Mouse (Mus musculus) limb, embryonic 15.5 days (tissue): ENCODE results near the gene Wsb1. TPM values are rescaled to one million over a fixed set of nuclear protein-coding genes. Genes with fewer than 3 reads are reported as not detected.
"Not testable (repeated sequence)": the region's sequence is repeated elsewhere in the genome, so short reads cannot be mapped to it uniquely, and the experiment has no call there.

ENCODE experiments used
- ATAC-seq: fragments of 200-750 bp; cut with Nextera tagmentation; 2 replicates; pipeline ENCODE4 v1.8.0; 2017; ENCODE audit warnings: low read depth, moderate TSS enrichment; ENCODE audit not compliant: insufficient number of reproducible peaks, low FRiP score, low TSS enrichment
- H3K27ac ChIP-seq: fragments of 300-500 bp; sonication (generic); 2 replicates; pipeline ENCODE4 v1.5.1; 2015; ENCODE audit warnings: moderate library complexity, mild to moderate bottlenecking, inconsistent platforms
- H3K27me3 ChIP-seq: fragments of 300-500 bp; sonication (generic); 2 replicates; pipeline ENCODE4 v1.6.1; 2015; ENCODE audit warnings: inconsistent platforms
- H3K36me3 ChIP-seq: fragments of 300-500 bp; sonication (generic); 2 replicates; pipeline ENCODE4 v1.6.1; 2015; ENCODE audit warnings: inconsistent platforms
- H3K4me1 ChIP-seq: fragments of 300-500 bp; sonication (generic); 2 replicates; pipeline ENCODE4 v1.6.1; 2015; ENCODE audit warnings: inconsistent platforms
- H3K4me2 ChIP-seq: fragments of 300-500 bp; sonication (generic); 2 replicates; pipeline ENCODE4 v1.6.1; 2015; ENCODE audit warnings: mild to moderate bottlenecking, inconsistent platforms
- H3K4me3 ChIP-seq: fragments of 300-500 bp; sonication (generic); 2 replicates; pipeline ENCODE4 v1.5.1; 2015; ENCODE audit warnings: mild to moderate bottlenecking, inconsistent platforms
- H3K9ac ChIP-seq: fragments of 300-500 bp; sonication (generic); 2 replicates; pipeline ENCODE4 v1.6.1; 2015; ENCODE audit warnings: inconsistent platforms
- H3K9me3 ChIP-seq: fragments of 300-500 bp; sonication (generic); 2 replicates; pipeline ENCODE4 v1.6.1; 2016; ENCODE audit warnings: inconsistent platforms
- WGBS: fragments of 180-500 bp; shearing (Covaris S2); methylation state at CpG from one replicate; pipeline ENCODE4 v1.1.7; 2015; 5-methylcytosine and 5-hydroxymethylcytosine counted together
- polyA plus RNA-seq: library from polyadenylated mRNA; unstranded; fragments of >200 nt; fragmentation: Nextera tagmentation; extraction: Ambion mirVana; gene quantifications from 2 replicates; pipeline ENCODE4 v1.2.1, GENCODE M21; 2015

Gene Wsb1
- 248 and 274 TPM in 2 replicates for polyA plus RNA-seq

GRCm38 (mm10) chr11:79254391-79255098 is at the start of gene Wsb1:
TSS of gene Wsb1 (minus strand) at chr11:79254671.
- peak; percentile 87 for ATAC-seq
- 2% methylated on average over 50 of the region's 50 CpGs for WGBS
- peaks cover 17% of the 10 kb centered on the region for H3K4me1 ChIP-seq

GRCm38 (mm10) chr11:79304245-79304644 is 49.8 kb upstream of the Wsb1 start:
- 89% methylated on average over 4 of the region's 4 CpGs for WGBS
- H3K9ac ChIP-seq, H3K27ac ChIP-seq, ATAC-seq, H3K9me3 ChIP-seq, H3K4me2 ChIP-seq, H3K4me3 ChIP-seq, H3K27me3 ChIP-seq, H3K36me3 ChIP-seq: not testable (repeated sequence)
- H3K4me1 ChIP-seq: peaks cover 20% of the 10 kb centered on the region

More at GRCm38 (mm10) chr11:79254391-79255098, at the start of gene Wsb1:
- Histone ChIP-seq H3K27ac (peak within 1 kb of the TSS; percentile 94), H3K4me2 (peak within 1 kb of the TSS; percentile 79), H3K9ac (peak within 1 kb of the TSS; percentile 93), H3K36me3 (peaks cover 17% of the 10 kb centered on the region), H3K27me3 (no peaks in the 10 kb centered on the region), H3K9me3 (no peaks in the 10 kb centered on the region), H3K4me3 (peak within 1 kb of the TSS; percentile 78)

GRCm38 (mm10) chr11:79303109-79303508 is 48.6 kb upstream of the Wsb1 start:
- Histone ChIP-seq H3K36me3 (no peaks in the 10 kb centered on the region), H3K4me1 (peaks cover 20% of the 10 kb centered on the region), H3K27ac (no peak overlapping the region), H3K27me3 (no peaks in the 10 kb centered on the region), H3K4me3 (no peak overlapping the region), H3K9ac (no peak overlapping the region), H3K4me2 (no peak overlapping the region), H3K9me3 (no peaks in the 10 kb centered on the region)
- ATAC-seq: no peak
- 83% methylated on average over 6 of the region's 6 CpGs for WGBS

GRCm38 (mm10) chr11:79299719-79300431 is 45.4 kb upstream of the Wsb1 start:
- Histone ChIP-seq H3K4me3 (no peak overlapping the region), H3K27ac (no peak overlapping the region), H3K9ac (no peak overlapping the region), H3K9me3 (no peaks in the 10 kb centered on the region), H3K4me2 (no peak overlapping the region), H3K27me3 (no peaks in the 10 kb centered on the region), H3K36me3 (no peaks in the 10 kb centered on the region), H3K4me1 (no peaks in the 10 kb centered on the region)
- ATAC-seq: no peak
- WGBS: 73% methylated on average over 9 of the region's 9 CpGs

GRCm38 (mm10) chr11:79296856-79297491 is 42.5 kb upstream of the Wsb1 start, which contains the start of gene Gm9964:
TSS of gene Gm9964 (minus strand) at chr11:79296906.
- no peak within 1 kb of the TSS for H3K27ac ChIP-seq
- no peaks in the 10 kb centered on the region for H3K36me3 ChIP-seq
- 0 out of 2 replicates have a peak, but pooled peaks cover 4% of the 10 kb centered on the region for H3K4me1 ChIP-seq
- H3K9me3 ChIP-seq: no peaks in the 10 kb centered on the region
- H3K27me3 ChIP-seq: no peaks in the 10 kb centered on the region
- no peak within 1 kb of the TSS for H3K4me3 ChIP-seq
- H3K4me2 ChIP-seq: no peak within 1 kb of the TSS
- WGBS: 83% methylated on average over 5 of the region's 5 CpGs
- H3K9ac ChIP-seq: no peak within 1 kb of the TSS
- ATAC-seq: no peak

GRCm38 (mm10) chr11:79296167-79296566 is 41.7 kb upstream of the Wsb1 start:
- 59% methylated on average over 1 of the region's 1 CpGs for WGBS
- Histone ChIP-seq H3K4me1 (0 out of 2 replicates have a peak, but pooled peaks cover 4% of the 10 kb centered on the region), H3K36me3 (no peaks in the 10 kb centered on the region), H3K4me2 (no peak overlapping the region), H3K9ac (no peak overlapping the region), H3K9me3 (no peaks in the 10 kb centered on the region), H3K4me3 (no peak overlapping the region), H3K27ac (no peak overlapping the region), H3K27me3 (no peaks in the 10 kb centered on the region)
- ATAC-seq: no peak

- no peak overlapping the region for H3K9ac ChIP-seq
- 14% methylated on average over 1 of the region's 1 CpGs for WGBS
- H3K27me3 ChIP-seq: no peaks in the 10 kb centered on the region
- H3K36me3 ChIP-seq: no peaks in the 10 kb centered on the region
- no peak overlapping the region for H3K4me3 ChIP-seq
- no peaks in the 10 kb centered on the region for H3K9me3 ChIP-seq
- no peak overlapping the region for H3K4me2 ChIP-seq
- no peak for ATAC-seq
- H3K4me1 ChIP-seq: peaks cover 10% of the 10 kb centered on the region
- H3K27ac ChIP-seq: no peak overlapping the region
These were observed 39.5 kb upstream of the Wsb1 start for GRCm38 (mm10) chr11:79293971-79294370.

GRCm38 (mm10) chr11:79293025-79293424 is 38.6 kb upstream of the Wsb1 start:
- no peak overlapping the region for H3K4me2 ChIP-seq
- H3K36me3 ChIP-seq: no peaks in the 10 kb centered on the region
- no peaks in the 10 kb centered on the region for H3K9me3 ChIP-seq
- H3K27ac ChIP-seq: no peak overlapping the region
- peaks cover 18% of the 10 kb centered on the region for H3K4me1 ChIP-seq
- no peak for ATAC-seq
- H3K9ac ChIP-seq: no peak overlapping the region
- H3K27me3 ChIP-seq: no peaks in the 10 kb centered on the region
- H3K4me3 ChIP-seq: no peak overlapping the region
- whole genome bisulfite sequencing: 83% methylated on average over 3 of the region's 3 CpGs

- H3K4me1 ChIP-seq: peaks cover 21% of the 10 kb centered on the region
- no peak for ATAC-seq
- 72% methylated on average over 3 of the region's 3 CpGs for whole genome bisulfite sequencing
These were observed 37.7 kb upstream of the Wsb1 start for GRCm38 (mm10) chr11:79292130-79292529.

GRCm38 (mm10) chr11:79291651-79292050 is 37.2 kb upstream of the Wsb1 start:
- Histone ChIP-seq H3K27me3 (no peaks in the 10 kb centered on the region), H3K4me1 (peaks cover 21% of the 10 kb centered on the region), H3K4me3 (no peak overlapping the region), H3K27ac (no peak overlapping the region), H3K36me3 (no peaks in the 10 kb centered on the region), H3K4me2 (no peak overlapping the region), H3K9me3 (no peaks in the 10 kb centered on the region), H3K9ac (no peak overlapping the region)
- ATAC-seq: no peak
- 56% methylated on average over 5 of the region's 5 CpGs for WGBS

More at GRCm38 (mm10) chr11:79292130-79292529, 37.7 kb upstream of the Wsb1 start:
- Histone ChIP-seq H3K9me3 (no peaks in the 10 kb centered on the region), H3K27ac (no peak overlapping the region), H3K9ac (no peak overlapping the region), H3K36me3 (no peaks in the 10 kb centered on the region), H3K27me3 (no peaks in the 10 kb centered on the region), H3K4me3 (no peak overlapping the region), H3K4me2 (no peak overlapping the region)

GRCm38 (mm10) chr11:79290473-79290872 is 36.0 kb upstream of the Wsb1 start:
- no peak for ATAC-seq
- H3K9ac ChIP-seq: no peak overlapping the region
- no peaks in the 10 kb centered on the region for H3K9me3 ChIP-seq
- H3K4me3 ChIP-seq: no peak overlapping the region
- H3K27me3 ChIP-seq: no peaks in the 10 kb centered on the region
- WGBS: 35% methylated on average over 2 of the region's 2 CpGs
- H3K4me2 ChIP-seq: no peak overlapping the region
- peaks cover 24% of the 10 kb centered on the region for H3K4me1 ChIP-seq
- H3K27ac ChIP-seq: no peak overlapping the region
- no peaks in the 10 kb centered on the region for H3K36me3 ChIP-seq
